Mouse (Mus musculus) ES-E14 (cell line): ENCODE measurements around the gene Sigirr.

Experiments used
- CHD2 ChIP-seq: IDR thresholded peaks from 2 replicates; pipeline ENCODE4 v1.6.1; 2014; ENCODE audit warnings: mild to moderate bottlenecking, low read depth, low read length, inconsistent platforms
- HCFC1 ChIP-seq: IDR thresholded peaks from 2 replicates; pipeline ENCODE4 v1.6.1; 2012; ENCODE audit warnings: low read length, inconsistent platforms, borderline replicate concordance; ENCODE audit not compliant: insufficient read depth
- MAFK ChIP-seq: IDR thresholded peaks from 2 replicates; pipeline ENCODE4 v1.6.1; 2014; ENCODE audit warnings: mild to moderate bottlenecking, low read depth, low read length, inconsistent platforms; ENCODE audit not compliant: insufficient read depth
- ZC3H11A ChIP-seq: IDR thresholded peaks from 2 replicates; pipeline ENCODE4 v1.6.1; 2012; ENCODE audit warnings: low read depth, mild to moderate bottlenecking, inconsistent platforms, low read length, borderline replicate concordance
- ZNF384 ChIP-seq: IDR thresholded peaks from 2 replicates; pipeline ENCODE4 v1.6.1; 2012; ENCODE audit warnings: low read depth, low read length, inconsistent platforms

DNA sequence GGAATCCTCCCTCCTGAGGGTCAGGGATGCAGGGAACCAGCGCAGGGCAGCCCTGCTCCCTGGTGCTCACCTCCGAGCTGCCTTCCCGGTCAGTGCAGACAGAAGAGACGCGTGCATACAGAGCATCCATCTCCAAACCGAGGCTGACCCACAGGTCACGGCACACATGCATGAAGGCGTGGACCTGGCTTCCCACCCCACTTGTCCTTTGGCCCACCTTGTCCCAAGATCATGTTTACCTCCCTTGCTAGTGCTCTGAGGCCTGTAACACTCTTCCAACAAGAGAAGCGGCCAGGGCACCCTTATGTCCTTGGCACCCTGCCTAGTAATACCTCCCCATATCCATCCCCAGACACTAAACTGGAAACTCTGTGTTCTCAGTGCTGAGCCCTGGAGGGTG lies 15.5 kb upstream of the Sigirr start:
- TF ChIP-seq ZNF384 (no peak), HCFC1 (no peak), CHD2 (no peak), MAFK (no peak), ZC3H11A (no peak)
